Mouse (Mus musculus): ENCODE results near the gene Angptl8. TPM values are rescaled to one million over a fixed set of nuclear protein-coding genes. Genes with fewer than 3 reads are reported as not detected.
A peak's percentile ranks its signal among the peaks of the same experiment; 100 is the strongest.

The Angptl8 gene
- polyA plus RNA-seq, 1 experiment, result not detected

DNA sequence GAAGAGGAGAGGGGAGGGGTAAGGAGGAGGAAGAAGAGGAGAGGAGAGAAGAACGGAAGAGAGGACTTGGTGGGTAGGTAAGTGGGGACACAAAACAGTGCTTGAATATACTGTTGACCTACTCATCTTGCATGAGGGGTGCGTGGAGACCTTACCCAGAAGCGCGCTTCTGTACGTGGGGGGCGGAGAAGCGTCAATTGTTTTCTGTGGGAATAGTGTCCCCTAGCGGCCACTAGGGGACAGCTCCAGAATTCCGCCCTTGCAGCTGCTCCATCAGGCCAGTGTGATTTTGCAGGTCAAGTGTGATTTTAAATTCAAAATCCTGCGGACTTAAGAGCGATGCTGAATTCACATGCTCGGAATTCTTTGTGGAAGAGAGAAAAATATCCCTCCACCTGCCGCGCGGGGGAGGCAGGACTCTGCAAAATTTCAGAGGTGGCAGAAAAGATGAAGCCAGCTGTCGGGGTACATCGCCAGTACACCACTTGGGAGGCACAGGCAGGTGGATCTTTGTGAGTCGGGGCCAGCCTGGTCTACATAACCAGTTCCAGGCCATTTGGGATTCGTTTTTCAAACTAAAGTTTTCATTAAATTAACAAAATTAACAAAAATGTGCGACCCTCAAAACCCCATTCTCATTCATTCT, 35.7 kb downstream of the Angptl8 start:
- Histone ChIP-seq H3K27ac (ENCODE audit: insufficient read depth, low read length) (no peak overlapping the region), H3K4me1 (ENCODE audit: control insufficient read depth, insufficient read depth, low read length) (0 out of 2 replicates have a peak, but pooled peaks cover 1% of the 10 kb centered on the region), H3K4me3 (ENCODE audit: insufficient read depth, low read length) (no peak overlapping the region)
- no peak for TF ChIP-seq POLR2A (IDR thresholded peaks at IDR 0.05; ENCODE audit: extremely low read depth, insufficient read depth, low read length)
- peak; percentile 78 for TF ChIP-seq CTCF (IDR thresholded peaks at IDR 0.05; ENCODE audit: extremely low read depth, insufficient read depth, low read length)

DNA sequence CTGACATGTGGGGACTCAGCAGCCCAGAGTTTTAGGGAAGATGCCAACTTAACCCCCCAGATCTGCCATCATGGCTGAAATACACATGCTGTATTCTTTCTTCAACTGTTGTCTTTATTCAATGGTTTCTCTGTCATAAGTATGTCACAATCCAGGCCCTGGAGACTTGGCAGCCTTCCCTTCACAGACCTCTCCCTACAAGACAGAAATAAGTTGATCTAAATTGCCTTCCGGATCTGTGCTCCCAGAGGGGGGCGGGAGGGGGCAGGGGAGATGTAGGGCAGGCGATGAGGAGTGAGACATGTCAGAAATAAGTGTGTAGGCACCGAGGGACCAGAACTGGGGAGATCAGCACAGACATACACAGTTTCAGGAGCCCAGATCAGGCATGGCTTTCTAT, 36.9 kb downstream of the Angptl8 start:
- no peak for TF ChIP-seq POLR2A (IDR thresholded peaks at IDR 0.05; ENCODE audit: extremely low read depth, insufficient read depth, low read length)
- no peak for TF ChIP-seq CTCF (IDR thresholded peaks at IDR 0.05; ENCODE audit: extremely low read depth, insufficient read depth, low read length)
- Histone ChIP-seq H3K4me3 (ENCODE audit: insufficient read depth, low read length) (no peak overlapping the region), H3K27ac (ENCODE audit: insufficient read depth, low read length) (no peak overlapping the region), H3K4me1 (ENCODE audit: control insufficient read depth, insufficient read depth, low read length) (0 out of 2 replicates have a peak, but pooled peaks cover 1% of the 10 kb centered on the region)

DNA sequence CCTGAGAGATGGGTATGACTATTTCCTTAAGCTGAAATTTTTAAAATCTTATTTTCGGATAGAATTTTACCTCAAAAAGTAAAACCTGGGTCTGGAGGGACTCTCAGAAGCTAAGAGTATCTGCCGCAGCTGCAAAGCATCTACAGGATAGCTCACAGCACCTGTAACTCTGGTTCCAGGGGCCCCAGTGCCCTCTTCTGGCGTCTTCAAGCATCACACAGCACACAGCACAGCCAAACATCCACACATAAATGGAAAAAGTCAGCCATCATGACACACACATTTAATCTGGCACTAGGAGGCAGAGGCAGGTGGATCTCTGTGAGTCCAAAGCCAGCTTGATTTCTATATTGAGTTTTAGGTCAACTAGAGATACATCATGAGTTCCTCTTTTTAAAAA, 41.3 kb downstream of the Angptl8 start:
- H3K4me3 ChIP-seq (ENCODE audit: insufficient read depth, low read length), result no peak overlapping the region
- H3K4me1 ChIP-seq (ENCODE audit: control insufficient read depth, insufficient read depth, low read length), result no peaks in the 10 kb centered on the region
- 0 out of 2 replicates have a peak, but pooled peaks have one; percentile 8 for TF ChIP-seq CTCF (IDR thresholded peaks at IDR 0.05; ENCODE audit: extremely low read depth, insufficient read depth, low read length)
- no peak for TF ChIP-seq POLR2A (IDR thresholded peaks at IDR 0.05; ENCODE audit: extremely low read depth, insufficient read depth, low read length)
- no peak overlapping the region for H3K27ac ChIP-seq (ENCODE audit: insufficient read depth, low read length)

Other genes with a start within 250 kb of the Angptl8 start
- gene Timm29, start 242.8 kb upstream of the Angptl8 start, polyA plus RNA-seq (2012; rRNA removed), result 50.4 and 53.2 TPM in 2 replicates
- gene Yipf2, start 242.7 kb upstream of the Angptl8 start, polyA plus RNA-seq (2012; rRNA removed), result 27.6 and 29.1 TPM in 2 replicates
- gene Smarca4, start 219.3 kb upstream of the Angptl8 start, polyA plus RNA-seq (2012; rRNA removed), result 77.3 and 80.3 TPM in 2 replicates
- gene Ldlr, start 112.0 kb upstream of the Angptl8 start, polyA plus RNA-seq (2012; rRNA removed), result 16.6 and 17.9 TPM in 2 replicates
- gene Spc24, start 75.2 kb upstream of the Angptl8 start, polyA plus RNA-seq (2012; rRNA removed), result 2.3 and 3.3 TPM in 2 replicates
- 6.1 and 6.2 TPM in 2 replicates for gene Kank2, start 36.8 kb upstream of the Angptl8 start, polyA plus RNA-seq (2012; rRNA removed)
- gene Dock6, start 17.1 kb downstream of the Angptl8 start, polyA plus RNA-seq (2012; rRNA removed), result 42.3 and 42.6 TPM in 2 replicates
- gene Rab3d, start 82.7 kb downstream of the Angptl8 start, polyA plus RNA-seq (2012; rRNA removed), result 14.3 and 15.6 TPM in 2 replicates
- 24.4 and 27.3 TPM in 2 replicates for gene Ccdc159, start 92.0 kb downstream of the Angptl8 start, polyA plus RNA-seq (2012; rRNA removed)
- gene Tmem205, start 92.0 kb downstream of the Angptl8 start, polyA plus RNA-seq (2012; rRNA removed), result 57.0 and 57.7 TPM in 2 replicates
- gene Plppr2, start 101.5 kb downstream of the Angptl8 start, polyA plus RNA-seq (2012; rRNA removed), result 183 and 199 TPM in 2 replicates
- 7.3 and 8.1 TPM in 2 replicates for gene Swsap1, start 120.2 kb downstream of the Angptl8 start, polyA plus RNA-seq (2012; rRNA removed)
- 12.6 and 15.3 TPM in 2 replicates for gene Epor, start 128.0 kb downstream of the Angptl8 start, polyA plus RNA-seq (2012; rRNA removed)
- gene Rgl3, start 153.9 kb downstream of the Angptl8 start, polyA plus RNA-seq (2012; rRNA removed), result 5.2 and 5.4 TPM in 2 replicates
- 7.7 and 7.9 TPM in 2 replicates for gene Ccdc151, start 167.1 kb downstream of the Angptl8 start, polyA plus RNA-seq (2012; rRNA removed)
- gene Prkcsh, start 167.3 kb downstream of the Angptl8 start, polyA plus RNA-seq (2012; rRNA removed), result 99.1 and 103 TPM in 2 replicates
- gene Elavl3, start 216.5 kb downstream of the Angptl8 start, polyA plus RNA-seq (2012; rRNA removed), result 115 and 117 TPM in 2 replicates
- 0.21 TPM in 1 of 2 replicates, not detected in the other for gene Gm49318, start 235.7 kb downstream of the Angptl8 start, polyA plus RNA-seq (2012; rRNA removed)
- 34.6 and 36.4 TPM in 2 replicates for gene Zfp653, start 235.9 kb downstream of the Angptl8 start, polyA plus RNA-seq (2012; rRNA removed)
- gene Ecsit, start 249.9 kb downstream of the Angptl8 start, polyA plus RNA-seq (2012; rRNA removed), result 57.4 and 62.3 TPM in 2 replicates

Measured in cortical plate, adult 2 months (tissue).